Mouse (Mus musculus): ENCODE results near the gene Timp3. TPM values are rescaled to one million over a fixed set of nuclear protein-coding genes. Genes with fewer than 3 reads are reported as not detected.

Gene Timp3
- polyA plus RNA-seq, 1 experiment from 2014 or later, result 37.4 TPM

- H3K4me1 ChIP-seq (ENCODE audit: control insufficient read depth, insufficient read depth, low read length), result no peaks in the 10 kb centered on the region; the same call in 1 of the 2 replicates
- no peak overlapping the region for H3K4me3 ChIP-seq (ENCODE audit: low read depth, low read length)
- no peak overlapping the region for H3K9ac ChIP-seq (ENCODE audit: low read depth, low read length)
- no peaks in the 10 kb centered on the region for H3K9me3 ChIP-seq (replicated peaks; ENCODE audit: control insufficient read depth, low read length, poor library complexity, severe bottlenecking)
- no peak overlapping the region for H3K4me2 ChIP-seq (ENCODE audit: low read length)
- no peaks in the 10 kb centered on the region for H3K27me3 ChIP-seq (ENCODE audit: control insufficient read depth, insufficient read depth, low read depth, low read length)
- H3K27ac ChIP-seq (ENCODE audit: low read length), result no peak overlapping the region
- no peaks in the 10 kb centered on the region for H3K36me3 ChIP-seq (ENCODE audit: control insufficient read depth, insufficient read depth, low read length)
- WGBS, result 68% methylated on average over 10 of the region's 10 CpGs
- ATAC-seq, result no peak
Measured at GRCm38 (mm10) chr10:86294599-86295365, 5.4 kb upstream of the Timp3 start.

- peak overlapping the region; percentile 16 for H3K4me2 ChIP-seq (ENCODE audit: low read length)
- no peaks in the 10 kb centered on the region for H3K36me3 ChIP-seq (ENCODE audit: control insufficient read depth, insufficient read depth, low read length)
- 26% methylated on average over 13 of the region's 13 CpGs for WGBS
- ATAC-seq, result no peak
- H3K27ac ChIP-seq (ENCODE audit: low read length), result no peak overlapping the region
- no peaks in the 10 kb centered on the region for H3K9me3 ChIP-seq (replicated peaks; ENCODE audit: control insufficient read depth, low read length, poor library complexity, severe bottlenecking)
- H3K4me3 ChIP-seq (ENCODE audit: low read depth, low read length), result no peak overlapping the region
- H3K9ac ChIP-seq (ENCODE audit: low read depth, low read length), result no peak overlapping the region
- H3K4me1 ChIP-seq (ENCODE audit: control insufficient read depth, insufficient read depth, low read length), result peaks cover 5% of the 10 kb centered on the region
- no peaks in the 10 kb centered on the region for H3K27me3 ChIP-seq (ENCODE audit: control insufficient read depth, insufficient read depth, low read depth, low read length)
Measured at GRCm38 (mm10) chr10:86295454-86296098, 4.6 kb upstream of the Timp3 start.

GRCm38 (mm10) chr10:86296111-86296510 lies 4.1 kb upstream of the Timp3 start:
- peak; percentile 56 for ATAC-seq
- WGBS, result 3% methylated on average over 14 of the region's 14 CpGs
- Histone ChIP-seq H3K36me3 (ENCODE audit: control insufficient read depth, insufficient read depth, low read length) (no peaks in the 10 kb centered on the region), H3K9me3 (replicated peaks; ENCODE audit: control insufficient read depth, low read length, poor library complexity, severe bottlenecking) (no peaks in the 10 kb centered on the region), H3K27me3 (ENCODE audit: control insufficient read depth, insufficient read depth, low read depth, low read length) (no peaks in the 10 kb centered on the region), H3K4me3 (ENCODE audit: low read depth, low read length) (no peak overlapping the region), H3K27ac (ENCODE audit: low read length) (no peak overlapping the region), H3K4me1 (ENCODE audit: control insufficient read depth, insufficient read depth, low read length) (peaks cover 6% of the 10 kb centered on the region), H3K9ac (ENCODE audit: low read depth, low read length) (no peak overlapping the region), H3K4me2 (ENCODE audit: low read length) (peak overlapping the region; percentile 16)

GRCm38 (mm10) chr10:86297307-86297706 lies 2.9 kb upstream of the Timp3 start:
- 94% methylated on average over 2 of the region's 2 CpGs for WGBS
- Histone ChIP-seq H3K27me3 (ENCODE audit: control insufficient read depth, insufficient read depth, low read depth, low read length) (no peaks in the 10 kb centered on the region; the same call in 1 of the 2 replicates), H3K4me1 (ENCODE audit: control insufficient read depth, insufficient read depth, low read length) (peaks cover 9% of the 10 kb centered on the region), H3K4me2 (ENCODE audit: low read length) (no peak overlapping the region), H3K4me3 (ENCODE audit: low read depth, low read length) (no peak overlapping the region), H3K9me3 (replicated peaks; ENCODE audit: control insufficient read depth, low read length, poor library complexity, severe bottlenecking) (no peaks in the 10 kb centered on the region), H3K36me3 (ENCODE audit: control insufficient read depth, insufficient read depth, low read length) (no peaks in the 10 kb centered on the region), H3K27ac (ENCODE audit: low read length) (no peak overlapping the region), H3K9ac (ENCODE audit: low read depth, low read length) (no peak overlapping the region)
- no peak for ATAC-seq

- Histone ChIP-seq H3K9me3 (replicated peaks; ENCODE audit: control insufficient read depth, low read length, poor library complexity, severe bottlenecking) (no peaks in the 10 kb centered on the region), H3K36me3 (ENCODE audit: control insufficient read depth, insufficient read depth, low read length) (no peaks in the 10 kb centered on the region), H3K4me3 (ENCODE audit: low read depth, low read length) (no peak overlapping the region), H3K27me3 (ENCODE audit: control insufficient read depth, insufficient read depth, low read depth, low read length) (no peaks in the 10 kb centered on the region; the same call in 1 of the 2 replicates), H3K4me1 (ENCODE audit: control insufficient read depth, insufficient read depth, low read length) (peaks cover 16% of the 10 kb centered on the region), H3K27ac (ENCODE audit: low read length) (no peak overlapping the region), H3K4me2 (ENCODE audit: low read length) (no peak overlapping the region), H3K9ac (ENCODE audit: low read depth, low read length) (no peak overlapping the region)
- no peak for ATAC-seq
- 58% methylated on average over 6 of the region's 6 CpGs for WGBS
Measured at GRCm38 (mm10) chr10:86298326-86298725, 1.8 kb upstream of the Timp3 start.

GRCm38 (mm10) chr10:86299795-86300194 lies 377 bp upstream of the Timp3 start:
- H3K4me2 ChIP-seq (ENCODE audit: low read length), result peak overlapping the region; percentile 94
- H3K36me3 ChIP-seq (ENCODE audit: control insufficient read depth, insufficient read depth, low read length), result no peaks in the 10 kb centered on the region
- no peaks in the 10 kb centered on the region for H3K9me3 ChIP-seq (replicated peaks; ENCODE audit: control insufficient read depth, low read length, poor library complexity, severe bottlenecking)
- no peak for ATAC-seq
- H3K4me1 ChIP-seq (ENCODE audit: control insufficient read depth, insufficient read depth, low read length), result peaks cover 18% of the 10 kb centered on the region
- no peak overlapping the region for H3K27ac ChIP-seq (ENCODE audit: low read length)
- peak overlapping the region; percentile 70; the same call in 1 of the 2 replicates for H3K9ac ChIP-seq (ENCODE audit: low read depth, low read length)
- peak overlapping the region; percentile 49 for H3K4me3 ChIP-seq (ENCODE audit: low read depth, low read length)
- no peaks in the 10 kb centered on the region; the same call in 1 of the 2 replicates for H3K27me3 ChIP-seq (ENCODE audit: control insufficient read depth, insufficient read depth, low read depth, low read length)
- 39% methylated on average over 6 of the region's 6 CpGs for WGBS

GRCm38 (mm10) chr10:86301117-86301490 lies 932 bp downstream of the Timp3 start:
- Histone ChIP-seq H3K4me3 (ENCODE audit: low read depth, low read length) (peak overlapping the region; percentile 49), H3K4me1 (ENCODE audit: control insufficient read depth, insufficient read depth, low read length) (peaks cover 18% of the 10 kb centered on the region), H3K36me3 (ENCODE audit: control insufficient read depth, insufficient read depth, low read length) (no peaks in the 10 kb centered on the region), H3K27me3 (ENCODE audit: control insufficient read depth, insufficient read depth, low read depth, low read length) (no peaks in the 10 kb centered on the region; the same call in 1 of the 2 replicates), H3K9ac (ENCODE audit: low read depth, low read length) (peak overlapping the region; percentile 70), H3K4me2 (ENCODE audit: low read length) (peak overlapping the region; percentile 94), H3K27ac (ENCODE audit: low read length) (no peak overlapping the region), H3K9me3 (replicated peaks; ENCODE audit: control insufficient read depth, low read length, poor library complexity, severe bottlenecking) (no peaks in the 10 kb centered on the region)
- 2% methylated on average over 9 of the region's 10 CpGs for WGBS
- ATAC-seq, result no peak

- Histone ChIP-seq H3K4me3 (ENCODE audit: low read depth, low read length) (peak overlapping the region; percentile 49), H3K36me3 (ENCODE audit: control insufficient read depth, insufficient read depth, low read length) (no peaks in the 10 kb centered on the region), H3K27me3 (ENCODE audit: control insufficient read depth, insufficient read depth, low read depth, low read length) (no peaks in the 10 kb centered on the region; the same call in 1 of the 2 replicates), H3K9ac (ENCODE audit: low read depth, low read length) (peak overlapping the region; percentile 70; the same call in 1 of the 2 replicates), H3K27ac (ENCODE audit: low read length) (no peak overlapping the region), H3K4me1 (ENCODE audit: control insufficient read depth, insufficient read depth, low read length) (peaks cover 18% of the 10 kb centered on the region), H3K4me2 (ENCODE audit: low read length) (peak overlapping the region; percentile 94), H3K9me3 (replicated peaks; ENCODE audit: control insufficient read depth, low read length, poor library complexity, severe bottlenecking) (no peaks in the 10 kb centered on the region)
- ATAC-seq, result no peak
- WGBS, result 38% methylated on average over 4 of the region's 4 CpGs
Measured at GRCm38 (mm10) chr10:86301593-86302317, 1.6 kb downstream of the Timp3 start.
